Mouse (Mus musculus): ENCODE measurements around the gene Ubxn1. TPM values are rescaled to one million over a fixed set of nuclear protein-coding genes. Genes with fewer than 3 reads are reported as not detected.
"Not testable (repeated sequence)": the region's sequence is repeated elsewhere in the genome, so short reads cannot be mapped to it uniquely, and the experiment has no call there.

The Ubxn1 gene
- total RNA-seq (2014; fragmentation: Nextera tagmentation) (148 and 194 TPM in 2 replicates), total RNA-seq (2017) (235 and 295 TPM in 2 replicates)

GRCm38 (mm10) chr19:8871267-8872186 lies at the start of gene Ubxn1:
Ubxn1 (plus strand) TSS chr19:8871496.
- peak; percentile 97 for ATAC-seq (replicated peaks; ENCODE audit: low FRiP score, low TSS enrichment, poor library complexity, severe bottlenecking)

DNA sequence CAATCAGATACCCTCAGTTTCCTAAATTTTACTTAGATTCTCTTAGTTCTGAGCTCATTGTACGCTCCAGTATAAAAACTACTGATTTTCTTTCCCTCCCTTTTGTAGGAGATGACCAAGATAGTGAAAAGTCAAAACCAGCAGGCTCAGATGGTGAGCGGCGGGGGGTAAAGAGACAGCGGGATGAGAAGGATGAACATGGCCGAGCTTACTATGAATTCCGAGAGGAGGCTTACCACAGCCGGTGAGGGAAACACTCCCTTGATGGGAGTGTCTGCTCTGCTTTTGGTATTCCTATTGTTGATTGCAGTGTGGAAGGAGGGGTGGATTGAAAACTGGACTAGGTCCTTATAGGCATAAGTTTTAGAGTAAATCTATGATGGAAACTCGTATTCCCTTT lies 48.6 kb upstream of the Ubxn1 start:
- no peak for ATAC-seq (replicated peaks; ENCODE audit: low FRiP score, low TSS enrichment, poor library complexity, severe bottlenecking)

DNA sequence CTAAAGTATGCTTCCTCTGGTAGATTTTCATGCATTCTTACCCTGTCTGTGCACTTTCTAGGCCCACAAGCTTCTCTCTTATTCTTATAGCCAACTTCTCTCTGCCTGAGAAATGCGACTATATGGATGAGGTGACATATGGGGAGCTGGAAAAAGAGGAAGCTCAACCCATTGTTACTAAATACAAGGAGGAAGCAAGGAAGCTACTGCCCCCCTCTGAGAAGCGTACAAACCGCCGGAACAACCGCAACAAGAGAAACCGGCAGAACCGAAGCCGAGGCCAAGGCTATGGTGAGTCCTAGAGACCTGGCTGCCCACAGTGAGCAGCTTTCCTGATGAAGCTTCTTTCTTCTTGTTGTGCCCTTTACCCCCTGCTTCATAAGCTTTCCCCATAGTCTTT lies 41.6 kb upstream of the Ubxn1 start, which contains the start of gene AC129217.1:
AC129217.1 (plus strand) TSS at position 114 of the 400 bp plus-strand sequence.
- ATAC-seq (replicated peaks; ENCODE audit: low FRiP score, low TSS enrichment, poor library complexity, severe bottlenecking), result no peak

DNA sequence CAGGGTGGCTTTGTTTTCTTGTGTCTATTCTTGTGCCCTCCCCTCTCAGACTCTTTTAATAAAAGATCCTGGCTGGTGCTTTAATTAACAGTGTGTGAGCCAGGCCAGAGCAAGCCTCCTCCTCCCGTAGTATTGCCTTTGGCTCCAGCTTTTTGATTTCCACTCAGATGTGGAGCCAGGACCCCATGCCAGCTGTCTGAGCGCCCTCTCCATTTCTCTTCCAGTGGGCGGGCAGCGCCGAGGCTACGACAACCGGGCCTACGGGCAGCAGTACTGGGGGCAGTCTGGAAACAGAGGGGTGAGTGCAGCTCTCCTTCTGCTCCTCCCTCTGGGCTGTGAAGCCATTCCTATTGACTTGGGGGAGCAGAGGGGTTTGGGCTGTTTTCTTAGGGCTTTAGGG lies 40.6 kb upstream of the Ubxn1 start:
- ATAC-seq (replicated peaks; ENCODE audit: low FRiP score, low TSS enrichment, poor library complexity, severe bottlenecking), result no peak

DNA sequence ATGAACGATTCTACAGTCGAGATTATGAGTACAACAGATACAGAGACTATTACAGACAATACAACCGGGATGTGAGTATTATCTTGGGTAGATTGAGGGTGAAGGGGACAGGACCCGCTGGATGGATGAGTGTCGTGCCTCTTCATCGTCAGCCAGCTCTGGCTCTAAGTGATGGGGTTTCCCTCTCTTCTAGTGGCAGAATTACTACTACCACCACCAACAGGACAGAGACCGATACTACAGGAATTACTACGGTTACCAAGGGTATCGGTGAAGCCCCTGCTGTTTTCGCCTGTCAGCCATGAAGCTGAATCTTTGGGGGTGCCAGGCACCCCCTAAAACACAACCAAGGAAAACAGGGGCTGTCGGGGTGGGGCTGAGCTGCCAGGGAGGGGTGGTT lies 40.0 kb upstream of the Ubxn1 start:
- 0 out of 2 replicates have a peak, but pooled peaks have one; percentile 35 for ATAC-seq (replicated peaks; ENCODE audit: low FRiP score, low TSS enrichment, poor library complexity, severe bottlenecking)

- no peak for ATAC-seq (replicated peaks; ENCODE audit: low FRiP score, low TSS enrichment, poor library complexity, severe bottlenecking)
Observed at GRCm38 (mm10) chr19:8832971-8833370, 38.3 kb upstream of the Ubxn1 start.

- ATAC-seq (replicated peaks; ENCODE audit: low FRiP score, low TSS enrichment, poor library complexity, severe bottlenecking), result not testable (repeated sequence)
Observed at GRCm38 (mm10) chr19:8836327-8836726, 35.0 kb upstream of the Ubxn1 start.

GRCm38 (mm10) chr19:8837251-8837791 lies 34.0 kb upstream of the Ubxn1 start, which contains the start of gene Bscl2:
Bscl2 (plus strand) TSS chr19:8837467.
- ATAC-seq (replicated peaks; ENCODE audit: low FRiP score, low TSS enrichment, poor library complexity, severe bottlenecking), result peak; percentile 71

GRCm38 (mm10) chr19:8838041-8838730 lies 33.1 kb upstream of the Ubxn1 start:
- ATAC-seq (replicated peaks; ENCODE audit: low FRiP score, low TSS enrichment, poor library complexity, severe bottlenecking), result no peak

- no peak for ATAC-seq (replicated peaks; ENCODE audit: low FRiP score, low TSS enrichment, poor library complexity, severe bottlenecking)
Observed at GRCm38 (mm10) chr19:8839103-8839907, 32.0 kb upstream of the Ubxn1 start, which contains the start of gene Gng3. Gng3 (minus strand) TSS chr19:8839194.

DNA sequence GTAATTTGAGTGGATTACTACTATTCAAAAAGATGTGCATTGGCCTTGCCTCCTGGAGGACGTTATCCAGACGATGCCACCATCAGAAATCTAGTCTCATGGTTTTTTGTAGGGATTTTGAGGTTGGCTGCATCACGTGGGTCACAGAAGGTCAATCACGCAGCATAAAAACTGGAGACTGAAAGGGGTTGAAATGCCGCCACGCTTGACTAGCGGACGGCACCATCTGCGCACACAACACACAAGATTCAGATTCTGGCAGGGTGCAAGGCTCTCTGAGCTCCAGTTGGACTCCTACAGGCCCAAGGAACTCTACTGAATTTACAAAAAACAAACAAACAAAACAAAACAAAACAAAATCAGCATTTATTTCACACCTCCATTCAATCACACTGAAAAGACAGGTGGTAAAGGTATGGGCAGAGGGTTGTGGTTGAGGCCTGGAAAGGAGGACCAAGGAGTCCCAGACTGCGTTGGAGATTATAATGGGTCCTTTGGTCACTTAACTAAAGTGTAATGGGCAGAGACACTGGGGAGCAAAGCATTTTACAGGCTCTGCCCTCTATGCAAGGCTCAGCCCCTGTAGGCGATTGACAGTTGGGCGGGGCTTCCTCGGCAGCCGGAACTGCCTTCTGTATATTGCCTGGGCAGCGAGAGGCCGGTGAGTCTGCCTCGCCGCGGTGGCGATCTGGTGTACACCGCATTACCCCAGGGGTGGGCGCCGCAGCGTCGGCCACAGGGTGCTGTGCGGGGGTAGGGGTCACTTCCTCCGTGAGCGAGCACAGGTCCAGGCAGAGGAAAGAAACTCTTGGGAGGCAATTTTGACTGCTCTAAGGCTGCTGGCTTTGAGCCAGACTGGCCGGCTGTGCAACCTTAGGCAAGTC lies 31.1 kb upstream of the Ubxn1 start:
- ATAC-seq (replicated peaks; ENCODE audit: low FRiP score, low TSS enrichment, poor library complexity, severe bottlenecking), result peak; percentile 71

DNA sequence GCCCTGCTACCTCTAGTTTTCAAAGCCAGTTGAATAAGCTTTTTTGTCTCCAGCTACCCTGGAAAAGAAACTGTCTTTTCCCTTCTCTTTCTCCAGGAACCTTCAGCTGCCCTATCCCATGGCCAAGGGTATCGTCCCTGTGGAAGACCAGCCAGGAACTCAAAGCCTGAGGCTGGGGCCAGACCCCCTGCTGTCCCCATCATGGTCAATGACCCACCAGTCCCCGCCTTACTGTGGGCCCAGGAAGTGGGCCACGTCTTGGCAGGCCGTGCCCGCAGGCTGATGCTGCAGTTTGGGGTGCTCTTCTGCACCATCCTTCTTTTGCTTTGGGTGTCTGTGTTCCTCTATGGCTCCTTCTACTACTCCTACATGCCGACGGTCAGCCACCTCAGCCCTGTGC lies 30.3 kb upstream of the Ubxn1 start:
- no peak for ATAC-seq (replicated peaks; ENCODE audit: low FRiP score, low TSS enrichment, poor library complexity, severe bottlenecking)

- ATAC-seq (replicated peaks; ENCODE audit: low FRiP score, low TSS enrichment, poor library complexity, severe bottlenecking), result no peak
Observed at GRCm38 (mm10) chr19:8842961-8843360, 28.3 kb upstream of the Ubxn1 start.

- peak; percentile 42; the same call in 1 of the 2 replicates for ATAC-seq (replicated peaks; ENCODE audit: low FRiP score, low TSS enrichment, poor library complexity, severe bottlenecking)
Observed at GRCm38 (mm10) chr19:8844371-8845129, 26.7 kb upstream of the Ubxn1 start.

GRCm38 (mm10) chr19:8848356-8848755 lies 22.9 kb upstream of the Ubxn1 start:
- ATAC-seq (replicated peaks; ENCODE audit: low FRiP score, low TSS enrichment, poor library complexity, severe bottlenecking), result no peak

- peak; percentile 36; the same call in 1 of the 2 replicates for ATAC-seq (replicated peaks; ENCODE audit: low FRiP score, low TSS enrichment, poor library complexity, severe bottlenecking)
Observed at GRCm38 (mm10) chr19:8850402-8850901, 20.8 kb upstream of the Ubxn1 start, which contains the start of gene Lrrn4cl. Lrrn4cl (plus strand) TSS chr19:8850768.

DNA sequence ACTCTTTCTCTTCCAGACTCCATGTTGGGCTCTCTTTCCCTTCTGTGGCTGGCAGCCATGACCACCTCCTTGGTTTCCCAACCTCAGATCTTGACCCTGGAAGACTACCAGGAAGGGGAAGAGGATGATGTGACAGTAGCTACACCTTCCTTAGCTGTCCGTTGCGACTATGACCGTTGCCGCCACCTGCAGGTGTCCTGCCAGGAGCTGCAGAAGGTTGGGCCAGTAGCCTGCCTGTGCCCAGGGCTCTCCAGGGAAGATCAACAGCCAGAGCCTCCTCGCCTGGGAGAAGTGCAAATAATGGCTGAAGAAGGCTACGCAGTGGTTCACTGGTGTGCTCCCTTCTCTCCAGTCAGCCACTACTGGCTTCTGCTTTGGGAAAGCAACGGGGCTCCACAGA lies 19.7 kb upstream of the Ubxn1 start:
- ATAC-seq (replicated peaks; ENCODE audit: low FRiP score, low TSS enrichment, poor library complexity, severe bottlenecking), result no peak
